Mouse (Mus musculus) small intestine, adult 2 months (tissue): ENCODE results near the gene Zfp568.

Experiments
- CTCF ChIP-seq: fragments of 200-500 bp; IDR thresholded peaks from 2 replicates; pipeline ENCODE4 v1.5.1; 2012; ENCODE audit warnings: low read depth, mild to moderate bottlenecking, control low read depth, inconsistent platforms, low read length, moderate library complexity, mixed read lengths; ENCODE audit not compliant: insufficient replicate concordance, insufficient read length; ENCODE audit errors: extremely low read depth
- POLR2A ChIP-seq: fragments of 200-500 bp; IDR thresholded peaks from 2 replicates; pipeline ENCODE4 v1.6.1; 2012; ENCODE audit warnings: low read depth, mild to moderate bottlenecking, control low read depth, inconsistent platforms, low read length, moderate library complexity

DNA sequence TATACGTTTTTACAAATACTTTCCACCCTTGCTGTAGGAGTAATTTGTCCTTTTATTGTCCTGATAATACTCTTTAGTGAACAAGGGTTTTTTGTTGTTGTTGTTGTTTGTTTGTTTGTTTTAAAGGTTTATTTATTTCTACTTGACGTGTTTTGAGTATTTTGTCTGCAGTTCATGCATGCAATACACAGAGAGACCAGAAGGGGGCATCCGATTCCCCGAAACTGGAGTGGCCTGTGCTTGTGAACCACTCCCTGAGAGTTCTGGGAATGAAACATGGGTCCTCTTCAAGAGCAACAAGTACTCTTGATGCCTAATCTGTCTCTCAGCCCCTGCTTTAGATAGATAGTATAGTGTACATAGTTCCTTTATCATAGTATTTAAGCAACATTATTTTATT lies 29.0 kb upstream of the Zfp568 start:
- TF ChIP-seq POLR2A (no peak), CTCF (peak; percentile 71; the same call in 1 of the 2 replicates)
